Mouse (Mus musculus) lung, adult 18-20 months (tissue): ENCODE results near the gene Dhx16.
"Not testable (repeated sequence)": the region's sequence is repeated elsewhere in the genome, so short reads cannot be mapped to it uniquely, and the experiment has no call there.

Experiments
- DNase-seq, 2 experiments: peaks; one replicate each; pipeline ENCODE4 v3.0.0; 2022; ENCODE audit warnings: mixed read lengths in 2 of 2

Dhx16 gene

GRCm38 (mm10) chr17:35921710-35922109 is 42.1 kb downstream of the Dhx16 start:
- no peak for DNase-seq

GRCm38 (mm10) chr17:35922566-35922965 is 42.9 kb downstream of the Dhx16 start:
- peak in 1 of 2 experiments; percentile 32 for DNase-seq

- no peak for DNase-seq
Observed at GRCm38 (mm10) chr17:35923281-35923680, 43.7 kb downstream of the Dhx16 start.

- DNase-seq: no peak
Observed at GRCm38 (mm10) chr17:35927471-35927870, 47.9 kb downstream of the Dhx16 start.

GRCm38 (mm10) chr17:35929534-35929933 is 49.9 kb downstream of the Dhx16 start:
- DNase-seq: no peak

GRCm38 (mm10) chr17:35930627-35931026 is 51.0 kb downstream of the Dhx16 start:
- no peak for DNase-seq

GRCm38 (mm10) chr17:35932608-35933007 is 53.0 kb downstream of the Dhx16 start:
- DNase-seq: no peak

- not testable (repeated sequence) for DNase-seq
Observed at GRCm38 (mm10) chr17:35935763-35936162, 56.1 kb downstream of the Dhx16 start.

GRCm38 (mm10) chr17:35937700-35938348 is 58.2 kb downstream of the Dhx16 start:
- peak; percentile 46 to 53 for DNase-seq

GRCm38 (mm10) chr17:35939108-35939507 is 59.5 kb downstream of the Dhx16 start:
- DNase-seq: no peak

- DNase-seq: no peak
Observed at GRCm38 (mm10) chr17:35939941-35940340, 60.3 kb downstream of the Dhx16 start.
